8 mouse cellular contexts compared by ENCODE assay signal in the genomic region with DNA sequence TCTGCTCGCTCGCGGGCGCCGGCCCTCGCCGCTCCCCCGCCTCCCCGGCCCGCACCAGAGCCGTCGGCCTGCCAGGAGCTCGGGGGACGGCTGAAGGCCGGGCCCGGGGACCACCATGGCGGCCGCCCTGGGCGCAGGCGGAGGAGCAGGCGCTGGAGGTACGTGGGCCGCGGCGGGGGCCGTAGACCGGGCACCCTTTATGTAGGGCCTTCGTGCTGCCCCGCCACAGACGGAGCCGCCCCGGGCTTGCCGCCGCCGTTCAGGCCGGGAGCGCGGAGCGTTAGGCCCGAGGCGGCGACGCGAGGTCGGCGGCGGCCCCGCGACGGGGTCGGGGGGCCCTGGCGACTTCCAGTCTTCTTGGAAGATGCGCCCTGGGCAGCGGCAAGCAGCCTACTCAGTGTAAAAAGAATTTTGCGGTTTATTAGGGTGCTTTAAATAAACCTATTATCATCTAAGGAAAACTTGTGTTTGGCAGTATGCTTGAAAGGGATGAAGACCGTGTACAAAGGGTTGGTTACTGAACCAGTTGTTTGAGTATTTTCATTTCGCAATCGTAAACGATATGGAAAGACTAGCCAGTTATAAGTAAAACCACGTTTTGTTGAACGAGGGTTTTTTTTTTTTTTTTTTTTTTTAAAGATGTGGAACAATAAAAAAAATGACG. TPM values are rescaled to one million over a fixed set of nuclear protein-coding genes. Genes with fewer than 3 reads are reported as not detected.
DNase-seq lines count a peak whose midpoint lies in the region; ATAC-seq and TF ChIP-seq lines count a peak whose summit lies in the region.

No protein-coding gene starts in this region.

- H3K9ac ChIP-seq in lung, embryonic 14.5 days: peak overlapping the region; percentile 100
- peak overlapping the region; percentile 100 for H3K9ac ChIP-seq in hindbrain, postnatal 0 days (replicated peaks; ENCODE audit: low read length)
- peak overlapping the region; percentile 100 for H3K9ac ChIP-seq in midbrain, embryonic 12.5 days (replicated peaks)

- peak overlapping the region; percentile 81 for H3K4me2 ChIP-seq in lung, embryonic 14.5 days
- peak overlapping the region; percentile 80 for H3K4me2 ChIP-seq in hindbrain, postnatal 0 days (ENCODE audit: low read depth, low read length)
- H3K4me2 ChIP-seq in midbrain, embryonic 12.5 days (replicated peaks): peak overlapping the region; percentile 66

- TF ChIP-seq CTCF in lung, embryonic 14.5 days (IDR thresholded peaks at IDR 0.05; ENCODE audit: low read depth): no peak
- no peak for TF ChIP-seq CTCF in hindbrain, postnatal 0 days (IDR thresholded peaks at IDR 0.05; ENCODE audit: low read depth)

- H3K9me3 ChIP-seq in lung, embryonic 14.5 days (ENCODE audit: low read depth, low read length): no peaks in the 10 kb centered on the region
- H3K9me3 ChIP-seq in hindbrain, postnatal 0 days (ENCODE audit: low read length): no peaks in the 10 kb centered on the region
- H3K9me3 ChIP-seq in midbrain, embryonic 12.5 days: no peaks in the 10 kb centered on the region

- ATAC-seq in lung, embryonic 14.5 days (ENCODE audit: insufficient read depth): peak; percentile 78
- no peak for ATAC-seq in hindbrain, postnatal 0 days
- ATAC-seq in midbrain, embryonic 12.5 days (ENCODE audit: low FRiP score, low read depth): peak; percentile 78

- H3K27ac ChIP-seq in lung, embryonic 14.5 days (ENCODE audit: low read depth): peak overlapping the region; percentile 100
- peak overlapping the region; percentile 100 for H3K27ac ChIP-seq in hindbrain, postnatal 0 days
- H3K27ac ChIP-seq in midbrain, embryonic 12.5 days (replicated peaks): peak overlapping the region; percentile 100

- WGBS in lung, embryonic 14.5 days: under 1% methylated on average over 62 of the region's 62 CpGs
- WGBS in hindbrain, postnatal 0 days: 2% methylated on average over 58 of the region's 62 CpGs
- WGBS in midbrain, embryonic 12.5 days: under 1% methylated on average over 54 of the region's 62 CpGs

- intact Hi-C loops in left cerebral cortex, postnatal 36 days (cut with DNase I): loop anchor here (2.0 to 10.0 kb wide), 2 partner anchors 69 to 153 kb away; a partner anchor contains a TSS

- H3K4me3 ChIP-seq in lung, embryonic 14.5 days (ENCODE audit: low read depth, low read length): peak overlapping the region; percentile 97
- H3K4me3 ChIP-seq in hindbrain, postnatal 0 days (ENCODE audit: low read length): peak overlapping the region; percentile 99
- H3K4me3 ChIP-seq in midbrain, embryonic 12.5 days: peak overlapping the region; percentile 99

- H3K27me3 ChIP-seq in lung, embryonic 14.5 days (ENCODE audit: insufficient read depth, low read length): no peaks in the 10 kb centered on the region
- no peaks in the 10 kb centered on the region for H3K27me3 ChIP-seq in hindbrain, postnatal 0 days (ENCODE audit: insufficient read depth, low read length)
- no peaks in the 10 kb centered on the region for H3K27me3 ChIP-seq in midbrain, embryonic 12.5 days

- peak; percentile 54 for DNase-seq in lung, embryonic 14.5 days
- no peak for DNase-seq in lung, postnatal 4 days
- peak; percentile 39 for DNase-seq in c-Kit-negative CD71-positive TER-119-positive erythroid progenitor cells, embryonic 14.5 days (ENCODE audit: low read depth, low spot score)
- DNase-seq in hindbrain, postnatal 0 days (ENCODE audit: low spot score): peak; percentile 49
- no peak for DNase-seq in urinary bladder, postnatal 25 days (ENCODE audit: low spot score)
- no peak for DNase-seq in cerebellum, postnatal 36 days
- DNase-seq in left cerebral cortex, postnatal 36 days (ENCODE audit: low spot score in 2 of 2): no peak

- peaks cover 11% of the 10 kb centered on the region for H3K4me1 ChIP-seq in lung, embryonic 14.5 days (ENCODE audit: insufficient read depth)
- H3K4me1 ChIP-seq in hindbrain, postnatal 0 days (ENCODE audit: insufficient read depth, low read length): peaks cover 13% of the 10 kb centered on the region
- H3K4me1 ChIP-seq in midbrain, embryonic 12.5 days: peaks cover 21% of the 10 kb centered on the region

- H3K36me3 ChIP-seq in lung, embryonic 14.5 days (ENCODE audit: insufficient read depth): peaks cover 7% of the 10 kb centered on the region; the same call in 1 of the 2 replicates
- H3K36me3 ChIP-seq in hindbrain, postnatal 0 days (ENCODE audit: insufficient read depth, low read length): no peaks in the 10 kb centered on the region
- H3K36me3 ChIP-seq in midbrain, embryonic 12.5 days: no peaks in the 10 kb centered on the region

RNA-seq across cellular contexts. Expression of a gene that starts 0.5 kb away (rescaled TPM):
- polyA plus RNA-seq in lung, embryonic 14.5 days (2014; fragmentation: Nextera tagmentation; extraction: Ambion mirVana): 15.8 and 17.9 TPM in 2 replicates
- total RNA-seq in hindbrain, postnatal 0 days (2014; rRNA removed): 34.3 and 46.8 TPM in 2 replicates
- 13.2 and 14.9 TPM in 2 replicates for polyA plus RNA-seq in hindbrain, postnatal 0 days (2015; fragmentation: Nextera tagmentation; extraction: Ambion mirVana)
- 25.3 and 27.3 TPM in 2 replicates for polyA plus RNA-seq in midbrain, embryonic 12.5 days (2016; fragmentation: Nextera tagmentation; extraction: Ambion mirVana)
- 10 to 100 TPM; 55.7 to 85.0 TPM for total RNA-seq in left cerebral cortex, postnatal 36 days (2021)

Comparison
In these comparisons a context has a peak if more than half of its experiments do, and no peak if none do; other contexts are left out.
1. DNase-seq: peak in lung, embryonic 14.5 days (single experiment), c-Kit-negative CD71-positive TER-119-positive erythroid progenitor cells, embryonic 14.5 days (single experiment) and hindbrain, postnatal 0 days (single experiment); none in lung, postnatal 4 days (0 of 2), urinary bladder, postnatal 25 days (single experiment), cerebellum, postnatal 36 days (0 of 2) and left cerebral cortex, postnatal 36 days (0 of 2).
2. Peak in every context shown above with its lines, with median percentiles within 50 percentile points of each other: H3K27ac ChIP-seq, H3K4me2 ChIP-seq, H3K4me3 ChIP-seq and H3K9ac ChIP-seq.